Mouse (Mus musculus) small intestine, adult 2 months (tissue): ENCODE results near the gene Podxl2. TPM values are rescaled to one million over a fixed set of nuclear protein-coding genes. Genes with fewer than 3 reads are reported as not detected.

Experiments
- H3K27ac ChIP-seq: fragments of 200-500 bp; 2 replicates; pipeline ENCODE4 v1.5.1; 2012; ENCODE audit warnings: low read depth, low read length, control low read depth, inconsistent platforms; ENCODE audit not compliant: insufficient read depth
- H3K27me3 ChIP-seq: fragments of 200-500 bp; 2 replicates; pipeline ENCODE4 v1.6.1; 2012; ENCODE audit warnings: mild to moderate bottlenecking, moderate library complexity, low read length, inconsistent platforms; ENCODE audit not compliant: control insufficient read depth, insufficient read depth
- H3K36me3 ChIP-seq: fragments of 200-500 bp; 2 replicates; pipeline ENCODE4 v1.6.1; 2012; ENCODE audit warnings: mild to moderate bottlenecking, low read length, control low read depth, inconsistent platforms; ENCODE audit not compliant: control insufficient read depth, insufficient read depth
- H3K4me1 ChIP-seq: fragments of 200-500 bp; 2 replicates; pipeline ENCODE4 v1.6.1; 2012; ENCODE audit warnings: low read length, inconsistent platforms, mixed read lengths; ENCODE audit not compliant: control insufficient read depth, insufficient read depth, insufficient read length
- H3K4me3 ChIP-seq: fragments of 200-500 bp; 2 replicates; pipeline ENCODE4 v1.5.1; 2012; ENCODE audit warnings: low read depth, mild to moderate bottlenecking, control low read depth, inconsistent platforms, low read length, moderate library complexity
- CTCF ChIP-seq: fragments of 200-500 bp; IDR thresholded peaks from 2 replicates; pipeline ENCODE4 v1.5.1; 2012; ENCODE audit warnings: low read depth, mild to moderate bottlenecking, control low read depth, inconsistent platforms, low read length, moderate library complexity, mixed read lengths; ENCODE audit not compliant: insufficient replicate concordance, insufficient read length; ENCODE audit errors: extremely low read depth
- POLR2A ChIP-seq: fragments of 200-500 bp; IDR thresholded peaks from 2 replicates; pipeline ENCODE4 v1.6.1; 2012; ENCODE audit warnings: low read depth, mild to moderate bottlenecking, control low read depth, inconsistent platforms, low read length, moderate library complexity
- WGBS: fragments of 180-500 bp; shearing (Covaris S2); methylation state at CpG from one replicate; pipeline ENCODE4 v1.1.7; 2018; 5-methylcytosine and 5-hydroxymethylcytosine counted together
- polyA plus RNA-seq: library from polyadenylated mRNA; depleted of rRNA; stranded (reverse); fragments of >200 nt; gene quantifications from 2 replicates; pipeline ENCODE4 v1.2.3, GENCODE M21; 2012

Gene Podxl2
- polyA plus RNA-seq, 1 experiment: 22.1 TPM

DNA sequence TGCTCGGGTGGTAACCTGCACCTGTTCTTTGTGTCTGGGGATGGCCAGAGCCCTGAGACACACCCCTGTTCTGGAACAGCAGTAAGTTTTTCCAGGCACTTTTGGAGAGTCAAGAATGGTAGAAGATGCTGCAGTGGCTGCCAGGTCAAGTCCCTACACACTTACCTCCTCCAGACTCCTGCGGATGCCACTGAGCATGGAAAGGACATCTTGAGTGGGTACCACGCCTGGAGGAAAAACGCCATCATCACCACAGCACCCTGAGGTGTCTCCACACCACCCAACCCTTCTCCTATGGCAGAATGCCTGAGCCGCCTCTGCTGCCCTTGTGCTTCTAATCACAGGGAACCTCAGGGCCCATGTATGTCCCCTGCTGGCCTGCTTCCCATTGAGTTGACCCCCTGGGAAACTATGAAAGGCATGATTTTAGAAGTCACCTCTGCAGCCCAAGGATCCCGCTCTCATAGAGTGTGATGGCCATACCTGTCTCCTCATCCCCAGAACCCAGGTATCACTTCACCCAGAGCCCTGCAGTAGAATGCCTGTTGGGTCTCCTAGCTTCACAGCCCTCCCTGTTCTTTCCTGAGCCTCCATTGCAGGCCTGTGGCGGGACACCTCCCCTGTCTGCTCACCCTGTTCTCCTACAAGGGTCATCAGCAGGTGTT, 29.8 kb downstream of the Podxl2 start:
- no peak overlapping the region for H3K4me3 ChIP-seq
- no peaks in the 10 kb centered on the region for H3K27me3 ChIP-seq
- TF ChIP-seq CTCF (no peak), POLR2A (no peak)
- no peak overlapping the region for H3K27ac ChIP-seq
- peaks cover 5% of the 10 kb centered on the region for H3K4me1 ChIP-seq
- WGBS: 87% methylated on average over 7 of the region's 7 CpGs
- no peaks in the 10 kb centered on the region for H3K36me3 ChIP-seq

DNA sequence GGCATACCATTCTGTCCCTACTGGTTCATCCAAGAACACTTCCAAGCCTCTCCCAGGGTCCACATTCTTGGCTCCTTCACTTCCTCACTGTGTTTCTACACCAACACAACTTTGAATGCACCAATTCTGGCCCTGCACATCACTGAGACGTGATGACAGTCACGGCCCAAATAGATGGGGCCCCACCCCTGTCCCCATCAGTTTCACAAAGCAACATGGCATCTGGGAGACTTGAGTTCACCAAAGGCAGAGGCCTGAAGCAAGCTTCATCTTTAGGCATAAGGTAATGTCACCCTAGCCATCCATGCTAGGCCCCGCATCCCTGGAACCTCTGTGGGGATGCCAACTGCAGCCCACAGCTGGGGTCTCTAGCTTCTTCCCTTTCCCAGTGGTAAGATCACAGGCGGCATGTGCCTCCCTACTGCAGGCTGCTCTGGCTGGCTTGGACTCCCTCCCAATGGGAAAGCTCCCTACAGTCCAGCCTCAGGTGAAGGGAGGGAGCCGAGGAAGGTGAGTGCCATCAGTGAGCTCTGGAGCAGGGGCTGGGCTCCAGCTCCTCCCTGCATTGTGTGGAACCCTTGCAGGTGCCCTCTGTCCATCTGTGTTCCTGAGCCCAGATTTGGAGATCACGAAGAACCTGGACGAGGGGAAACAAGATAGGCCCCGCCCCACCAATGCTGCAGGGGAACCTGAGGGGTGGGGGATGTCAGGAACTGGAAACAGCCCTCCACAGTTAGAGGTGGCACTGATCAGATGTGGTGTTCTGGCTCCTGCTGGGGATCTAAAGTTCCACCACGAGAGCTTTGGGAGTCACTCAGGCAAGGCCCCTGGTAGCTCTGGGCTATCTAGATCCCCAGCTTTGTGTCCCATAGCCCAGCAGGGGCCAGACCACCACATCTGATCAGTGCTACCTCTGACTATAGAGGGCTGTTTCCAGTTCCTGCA, 30.8 kb downstream of the Podxl2 start:
- Histone ChIP-seq H3K27me3 (no peaks in the 10 kb centered on the region), H3K27ac (no peak overlapping the region), H3K4me1 (peaks cover 5% of the 10 kb centered on the region), H3K4me3 (no peak overlapping the region), H3K36me3 (peaks cover 4% of the 10 kb centered on the region; the same call in 1 of the 2 replicates)
- no peak for TF ChIP-seq POLR2A
- TF ChIP-seq CTCF: no peak
- WGBS: 88% methylated on average over 9 of the region's 9 CpGs

DNA sequence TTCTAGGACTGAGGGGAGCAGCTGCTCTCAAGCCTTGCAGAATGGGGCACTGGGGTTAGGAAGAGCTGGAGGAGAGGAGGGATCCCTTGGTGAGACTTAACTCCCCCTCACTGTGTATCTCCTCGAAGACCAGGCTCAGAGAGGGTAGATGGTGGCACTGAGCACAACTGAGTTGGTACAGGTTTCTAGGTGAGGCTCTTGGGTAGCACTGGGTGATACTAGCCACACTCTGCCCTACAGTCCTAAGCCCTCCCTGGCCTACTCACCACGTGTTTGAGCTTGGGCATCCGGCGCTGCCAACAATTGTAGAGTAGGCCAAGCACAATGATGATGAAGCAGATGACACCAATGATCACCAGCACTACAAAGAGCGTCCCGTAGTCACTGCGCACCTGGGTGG, 31.6 kb downstream of the Podxl2 start:
- H3K4me1 ChIP-seq: peaks cover 5% of the 10 kb centered on the region
- TF ChIP-seq POLR2A (no peak), CTCF (no peak)
- no peaks in the 10 kb centered on the region for H3K27me3 ChIP-seq
- WGBS: 83% methylated on average over 7 of the region's 7 CpGs
- peaks cover 11% of the 10 kb centered on the region for H3K36me3 ChIP-seq
- peak overlapping the region; percentile 76 for H3K4me3 ChIP-seq
- H3K27ac ChIP-seq: no peak overlapping the region

DNA sequence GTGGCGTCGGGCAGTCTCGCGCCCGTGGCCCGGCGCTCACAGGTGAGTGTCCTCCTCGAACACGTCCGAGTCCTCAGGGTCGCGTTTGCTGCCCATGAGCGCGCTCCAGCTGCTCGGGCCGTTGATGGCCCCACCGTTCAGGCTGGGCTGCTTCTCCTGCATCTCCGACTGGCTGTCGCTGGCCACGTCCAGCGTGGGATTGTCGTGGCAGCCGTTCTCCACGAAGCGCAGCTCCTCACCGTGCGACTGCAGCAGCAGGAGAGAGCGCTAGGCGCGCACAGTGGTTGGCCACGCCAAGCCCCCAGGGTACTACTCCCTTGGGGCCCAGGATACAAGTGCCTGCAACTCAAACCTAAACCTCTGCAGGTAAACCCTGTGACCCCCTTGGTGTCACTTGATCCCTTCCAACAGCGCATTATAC, 32.1 kb downstream of the Podxl2 start:
- WGBS: 1% methylated on average over 32 of the region's 32 CpGs

GRCm38 (mm10) chr6:88841781-88842689, 32.8 kb downstream of the Podxl2 start, which contains the start of gene Abtb1:
Gene Abtb1, minus strand, starts transcription at chr6:88841984.
- peak within 1 kb of the TSS; percentile 76 for H3K4me3 ChIP-seq
- WGBS: under 1% methylated on average over 72 of the region's 72 CpGs
- H3K27me3 ChIP-seq: no peaks in the 10 kb centered on the region
- TF ChIP-seq POLR2A: peak; percentile 62
- peak; percentile 60; the same call in 1 of the 2 replicates for TF ChIP-seq CTCF
- H3K27ac ChIP-seq: peak within 1 kb of the TSS; percentile 55
- H3K36me3 ChIP-seq: peaks cover 21% of the 10 kb centered on the region
- peaks cover 5% of the 10 kb centered on the region for H3K4me1 ChIP-seq

More for the DNA sequence above, 32.1 kb downstream of the Podxl2 start:
- H3K27me3 ChIP-seq: no peaks in the 10 kb centered on the region
- no peak overlapping the region for H3K27ac ChIP-seq
- H3K36me3 ChIP-seq: peaks cover 16% of the 10 kb centered on the region
- peaks cover 5% of the 10 kb centered on the region for H3K4me1 ChIP-seq
- TF ChIP-seq POLR2A: no peak
- no peak for TF ChIP-seq CTCF
- H3K4me3 ChIP-seq: peak overlapping the region; percentile 76

DNA sequence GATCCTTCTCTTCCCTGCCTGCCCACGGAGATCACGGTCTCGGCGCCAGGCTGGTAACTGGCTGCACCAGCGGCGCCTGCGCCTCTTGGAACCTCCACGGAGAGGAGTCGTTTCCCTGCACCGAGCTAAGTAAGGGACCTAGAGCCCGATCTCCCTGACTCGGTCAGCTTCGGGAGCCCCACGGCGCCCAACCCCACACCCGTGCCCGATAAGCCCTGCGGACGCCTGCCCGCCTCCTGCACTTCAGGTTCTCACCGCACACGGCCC, 33.4 kb downstream of the Podxl2 start:
- peaks cover 26% of the 10 kb centered on the region for H3K36me3 ChIP-seq
- 1% methylated on average over 22 of the region's 22 CpGs for WGBS
- H3K27me3 ChIP-seq: no peaks in the 10 kb centered on the region
- H3K27ac ChIP-seq: peak overlapping the region; percentile 55
- peaks cover 5% of the 10 kb centered on the region for H3K4me1 ChIP-seq
- no peak for TF ChIP-seq POLR2A
- no peak for TF ChIP-seq CTCF
- peak overlapping the region; percentile 76 for H3K4me3 ChIP-seq
